Mouse (Mus musculus): ENCODE results near the gene Nutf2.

The Nutf2 gene

GRCm38 (mm10) chr8:105855248-105856167 lies 4.9 kb upstream of the Nutf2 start:
- peak; percentile 70 for DNase-seq

- peak; percentile 66 for DNase-seq
Measured at GRCm38 (mm10) chr8:105856168-105856835, 4.1 kb upstream of the Nutf2 start.

- no peak for DNase-seq
Measured at GRCm38 (mm10) chr8:105858495-105858894, 1.9 kb upstream of the Nutf2 start.

- no peak for DNase-seq
Measured at GRCm38 (mm10) chr8:105859314-105859713, 1.1 kb upstream of the Nutf2 start.

GRCm38 (mm10) chr8:105861951-105862350 lies 1.6 kb downstream of the Nutf2 start:
- DNase-seq, result no peak

- DNase-seq, result no peak
Measured at GRCm38 (mm10) chr8:105866364-105867029, 6.1 kb downstream of the Nutf2 start.

GRCm38 (mm10) chr8:105874301-105874700 lies 13.9 kb downstream of the Nutf2 start:
- DNase-seq, result no peak

- peak; percentile 82 for DNase-seq
Measured at GRCm38 (mm10) chr8:105880754-105881520, 20.6 kb downstream of the Nutf2 start, which contains the start of gene Edc4. Gene Edc4, plus strand, starts transcription at chr8:105880881.

- DNase-seq, result no peak
Measured at GRCm38 (mm10) chr8:105889756-105890465, 29.5 kb downstream of the Nutf2 start.

- DNase-seq, result no peak
Measured at GRCm38 (mm10) chr8:105890870-105891269, 30.5 kb downstream of the Nutf2 start.

GRCm38 (mm10) chr8:105892432-105892831 lies 32.1 kb downstream of the Nutf2 start:
- no peak for DNase-seq

GRCm38 (mm10) chr8:105893339-105893738 lies 33.0 kb downstream of the Nutf2 start, which contains the start of gene Nrn1l:
Gene Nrn1l, plus strand, starts transcription at chr8:105893567.
- peak; percentile 58 for DNase-seq

- DNase-seq, result no peak
Measured at GRCm38 (mm10) chr8:105897801-105898480, 37.6 kb downstream of the Nutf2 start.

- peak; percentile 92 for DNase-seq
Measured at GRCm38 (mm10) chr8:105900180-105900940, 40.0 kb downstream of the Nutf2 start, which contains the start of gene Pskh1. Gene Pskh1, plus strand, starts transcription at chr8:105900441.

- DNase-seq, result no peak
Measured at GRCm38 (mm10) chr8:105900941-105901616, 40.7 kb downstream of the Nutf2 start.

GRCm38 (mm10) chr8:105919390-105919789 lies 59.0 kb downstream of the Nutf2 start:
- DNase-seq, result no peak

- no peak for DNase-seq
Measured at GRCm38 (mm10) chr8:105925123-105925522, 64.7 kb downstream of the Nutf2 start.
